Mouse (Mus musculus) left cerebral cortex, adult 9 months (tissue): ENCODE measurements around the gene Pls3.
A peak's percentile ranks its signal among the peaks of the same experiment; 100 is the strongest.
"Not testable (repeated sequence)": the region's sequence is repeated elsewhere in the genome, so short reads cannot be mapped to it uniquely, and the experiment has no call there.

Source experiments
- DNase-seq, 2 experiments: peaks; one replicate each; pipeline ENCODE4 v3.0.0; 2022; ENCODE audit warnings: low spot score in 2 of 2

Pls3 gene

DNA sequence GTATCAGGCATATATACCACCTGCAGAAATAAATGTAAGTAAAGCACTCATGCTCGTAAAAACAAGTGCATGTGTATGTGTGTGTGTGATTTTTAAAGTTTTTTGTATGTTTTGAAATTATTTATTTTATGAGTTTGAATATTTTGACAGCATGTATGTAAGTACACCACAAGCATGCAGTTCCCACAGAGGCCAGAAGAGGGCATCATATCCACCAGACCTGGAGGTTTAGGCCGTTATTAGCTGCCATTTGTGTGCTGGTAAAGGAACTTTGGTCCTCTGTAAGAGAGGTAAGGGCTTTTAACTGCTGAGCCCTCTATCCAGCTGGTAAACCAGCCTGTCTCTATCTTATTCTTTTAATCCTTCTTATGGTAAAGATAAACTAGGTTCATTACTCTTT is 97.5 kb downstream of the Pls3 start:
- DNase-seq: no peak

DNA sequence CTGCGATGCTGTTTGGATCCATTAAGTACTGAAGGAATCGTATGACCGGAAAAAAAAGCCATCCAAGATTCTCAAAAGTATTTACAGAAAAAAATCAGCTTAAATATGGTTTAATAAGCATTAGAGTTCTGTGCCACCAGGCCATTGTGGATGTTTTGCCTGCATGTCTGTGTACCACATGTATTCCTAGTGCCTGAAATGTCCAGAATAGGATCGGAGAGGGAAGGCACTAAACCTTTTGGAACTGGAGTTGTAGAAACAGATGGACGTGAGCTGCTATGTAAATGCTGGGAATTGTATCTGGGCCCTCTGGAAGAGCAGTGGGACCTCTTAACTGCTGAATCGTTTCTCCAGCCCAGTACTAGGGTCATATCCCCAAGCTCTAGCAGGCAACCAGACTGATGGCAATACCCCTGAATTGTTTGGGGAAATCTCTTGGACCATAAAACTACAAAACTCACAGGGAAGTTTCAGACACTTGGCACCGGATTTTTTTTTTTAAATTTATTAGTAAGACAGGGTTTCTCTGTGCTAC is 110.1 kb downstream of the Pls3 start:
- DNase-seq: no peak

DNA sequence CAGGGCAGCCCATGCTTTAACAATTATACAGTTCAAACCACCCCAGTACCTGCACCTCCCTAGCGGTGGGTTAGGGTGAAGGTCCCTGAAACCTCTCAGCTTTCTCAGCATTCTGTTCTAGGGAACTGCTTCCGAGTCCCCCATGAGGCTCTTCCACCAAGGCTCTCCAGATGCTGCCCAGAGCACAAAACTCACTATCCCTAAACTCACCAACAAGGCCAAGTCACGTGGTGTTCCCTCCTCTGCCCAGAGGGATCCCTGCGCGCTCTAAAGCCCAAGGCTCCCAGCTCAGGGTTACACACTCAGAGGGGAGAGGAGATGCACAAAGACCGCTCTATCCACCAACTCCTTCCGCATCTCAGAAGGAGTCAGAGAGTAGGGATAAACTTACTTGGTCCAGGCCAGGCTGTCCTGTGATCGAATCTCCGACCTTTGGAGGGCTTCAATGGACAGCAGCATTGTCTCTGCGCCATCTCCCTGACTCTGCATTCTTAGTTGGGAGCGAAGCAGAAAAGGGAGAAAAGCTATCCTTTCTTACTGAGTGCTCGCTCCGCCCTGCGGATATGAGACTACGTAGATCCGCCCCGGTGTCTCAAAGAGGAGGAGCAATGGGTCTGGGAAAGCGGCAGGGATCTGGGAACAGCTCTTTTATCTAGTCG is 110.7 kb downstream of the Pls3 start:
- peak; percentile 26 to 64 for DNase-seq

DNA sequence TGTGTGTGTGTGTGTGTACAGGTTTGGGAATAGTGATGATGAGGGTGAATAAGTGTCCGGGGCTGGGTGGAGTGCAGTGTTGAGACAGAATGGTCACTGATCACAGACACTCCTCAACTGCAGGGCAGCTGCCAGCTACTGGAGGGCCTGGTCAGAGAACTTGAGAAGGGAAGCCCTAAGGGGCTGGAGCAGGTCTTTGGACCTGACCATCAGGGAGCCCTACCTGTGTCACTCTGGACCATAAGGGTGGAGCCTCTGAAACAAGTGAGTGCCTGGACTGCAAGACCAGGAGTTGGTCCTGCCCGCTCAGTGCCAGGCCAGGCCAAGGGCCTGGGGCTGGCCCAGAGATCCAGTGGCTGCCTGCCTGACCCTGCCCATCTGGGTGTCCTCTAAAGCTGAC is 115.5 kb downstream of the Pls3 start:
- DNase-seq: not testable (repeated sequence)

DNA sequence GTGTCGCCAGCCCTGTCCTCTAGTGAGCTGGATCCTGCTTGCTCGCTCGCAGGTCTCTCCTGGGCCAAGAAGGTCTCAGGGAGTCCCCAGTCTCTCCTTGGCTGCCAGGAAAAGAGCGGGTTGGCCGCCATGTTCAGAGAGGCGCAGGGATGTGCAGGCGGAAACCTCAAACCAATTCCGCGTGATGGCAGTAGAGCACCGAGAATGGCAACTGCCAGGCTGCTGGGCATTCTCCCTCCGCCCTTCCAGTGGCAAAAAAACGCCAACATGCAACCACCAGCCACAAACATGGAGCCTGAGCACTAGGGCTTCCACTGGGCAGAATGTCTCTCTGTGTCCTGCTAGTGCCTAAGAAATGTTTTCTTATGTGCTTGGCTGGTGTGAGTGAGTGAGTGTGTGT is 115.9 kb downstream of the Pls3 start:
- peak in 1 of 2 experiments; percentile 86 for DNase-seq

DNA sequence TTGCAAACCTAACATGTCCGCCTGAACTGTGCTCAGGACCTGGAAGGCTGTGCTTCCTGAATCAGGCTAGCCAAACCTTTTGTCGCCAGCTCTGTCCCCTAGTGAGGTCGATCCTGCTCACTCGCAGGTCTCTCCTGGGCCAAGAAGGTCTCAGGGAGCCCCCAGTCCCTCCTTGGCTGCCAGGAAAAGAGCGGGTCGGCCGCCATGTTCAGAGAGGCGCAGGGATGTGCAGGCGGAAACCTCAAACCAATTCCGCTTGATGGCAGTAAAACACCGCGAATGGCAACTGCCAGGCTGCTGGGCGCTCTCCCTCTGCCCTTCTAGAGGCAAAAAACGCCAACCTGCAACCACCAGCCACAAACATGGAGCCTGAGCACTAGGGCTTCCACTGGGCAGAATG is 117.0 kb downstream of the Pls3 start:
- peak in 1 of 2 experiments; percentile 81 for DNase-seq

DNA sequence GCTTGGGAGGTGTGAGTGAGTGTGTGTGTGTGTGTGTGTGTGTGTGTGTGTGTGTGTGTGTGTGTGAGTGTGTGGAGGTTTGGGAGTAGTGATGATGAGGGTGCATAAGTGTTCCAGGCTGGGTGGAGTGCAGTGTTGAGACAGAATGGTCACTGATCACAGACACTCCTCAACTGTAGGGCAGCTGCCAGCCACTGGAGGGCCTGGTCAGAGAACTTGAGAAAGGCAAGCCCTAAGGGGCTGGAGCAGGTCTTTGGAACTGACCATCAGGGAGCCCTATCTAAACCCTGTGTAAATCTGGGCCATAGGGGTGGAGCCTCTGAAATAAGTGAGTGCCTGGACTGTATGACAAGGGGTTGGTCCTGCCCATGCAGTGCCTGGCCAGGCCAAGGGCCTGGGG is 120.5 kb downstream of the Pls3 start:
- DNase-seq: not testable (repeated sequence)

DNA sequence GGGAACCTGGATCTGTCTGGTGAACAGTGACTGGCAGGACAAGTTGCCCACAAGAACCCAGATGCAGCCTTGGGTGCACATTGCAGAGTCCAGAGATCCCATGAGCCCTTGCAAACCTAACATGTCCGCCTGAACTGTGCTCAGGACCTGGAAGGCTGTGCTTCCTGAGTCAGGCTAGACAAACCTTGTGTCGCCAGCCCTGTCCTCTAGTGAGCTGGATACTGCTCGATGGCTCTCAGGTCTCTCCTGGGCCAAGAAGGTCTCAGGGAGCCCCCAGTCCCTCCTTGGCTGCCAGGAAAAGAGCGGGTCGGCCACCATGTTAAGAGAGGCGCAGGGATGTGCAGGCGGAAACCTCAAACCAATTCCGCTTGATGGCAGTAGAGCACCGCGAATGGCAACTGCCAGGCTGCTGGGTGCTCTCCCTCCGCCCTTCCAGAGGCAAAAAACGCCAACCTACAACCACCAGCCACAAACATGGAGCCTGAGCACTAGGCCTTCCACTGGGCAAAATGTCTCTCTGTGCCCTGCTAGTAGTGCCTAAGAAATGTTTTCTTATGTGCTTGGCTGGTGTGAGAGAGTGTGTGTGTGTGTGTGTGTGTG is 124.8 kb downstream of the Pls3 start:
- DNase-seq: peak in 1 of 2 experiments; percentile 80

DNA sequence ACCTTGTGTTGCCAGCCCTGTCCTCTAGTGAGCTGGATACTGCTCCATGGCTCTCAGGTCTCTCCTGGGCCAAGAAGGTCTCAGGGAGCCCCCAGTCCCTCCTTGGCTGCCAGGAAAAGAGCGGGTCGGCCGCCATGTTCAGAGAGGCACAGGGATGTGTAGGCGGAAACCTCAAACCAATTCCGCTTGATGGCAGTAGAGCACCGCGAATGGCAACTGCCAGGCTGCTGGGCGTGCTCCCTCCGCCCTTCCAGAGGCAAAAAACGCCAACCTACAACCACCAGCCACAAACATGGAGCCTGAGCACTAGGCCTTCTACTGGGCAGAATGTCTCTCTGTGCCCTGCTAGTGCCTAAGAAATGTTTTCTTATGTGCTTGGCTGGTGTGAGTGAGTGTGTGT is 125.7 kb downstream of the Pls3 start:
- peak in 1 of 2 experiments; percentile 89 for DNase-seq

DNA sequence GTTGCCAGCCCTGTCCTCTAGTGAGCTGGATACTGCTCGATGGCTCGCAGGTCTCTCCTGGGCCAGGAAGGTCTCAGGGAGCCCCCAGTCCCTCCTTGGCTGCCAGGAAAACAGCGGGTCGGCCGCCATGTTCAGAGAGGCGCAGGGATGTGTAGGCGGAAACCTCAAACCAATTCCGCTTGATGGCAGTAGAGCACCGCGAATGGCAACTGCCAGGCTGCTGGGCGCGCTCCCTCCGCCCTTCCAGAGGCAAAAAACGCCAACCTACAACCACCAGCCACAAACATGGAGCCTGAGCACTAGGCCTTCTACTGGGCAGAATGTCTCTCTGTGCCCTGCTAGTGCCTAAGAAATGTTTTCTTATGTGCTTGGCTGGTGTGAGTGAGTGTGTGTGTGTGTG is 130.5 kb downstream of the Pls3 start:
- DNase-seq: peak in 1 of 2 experiments; percentile 90

DNA sequence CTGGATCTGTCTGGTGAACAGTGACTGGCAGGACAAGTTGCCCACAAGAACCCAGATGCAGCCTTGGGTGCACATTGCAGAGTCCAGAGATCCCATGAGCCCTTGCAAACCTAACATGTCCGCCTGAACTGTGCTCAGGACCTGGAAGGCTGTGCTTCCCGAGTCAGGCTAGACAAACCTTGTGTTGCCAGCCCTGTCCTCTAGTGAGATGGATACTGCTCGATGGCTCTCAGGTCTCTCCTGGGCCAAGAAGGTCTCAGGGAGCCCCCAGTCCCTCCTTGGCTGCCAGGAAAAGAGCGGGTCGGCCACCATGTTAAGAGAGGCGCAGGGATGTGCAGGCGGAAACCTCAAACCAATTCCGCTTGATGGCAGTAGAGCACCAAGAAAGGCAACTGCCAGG is 135.5 kb downstream of the Pls3 start:
- not testable (repeated sequence) for DNase-seq
